Mouse (Mus musculus) myocyte (in vitro differentiated cells): Measurements from ENCODE around the gene Zfp740. TPM values are rescaled to one million over a fixed set of nuclear protein-coding genes. Genes with fewer than 3 reads are reported as not detected.
A peak's percentile ranks its signal among the peaks of the same experiment; 100 is the strongest.

Experiments used
- H3K27me3 ChIP-seq: one replicate; pipeline ENCODE4 v1.6.1; 2011; ENCODE audit not compliant: control insufficient read depth, insufficient read depth, insufficient read length
- H3K36me3 ChIP-seq: one replicate; pipeline ENCODE4 v1.6.1; 2011; ENCODE audit not compliant: control insufficient read depth, insufficient read depth
- H3K4me2 ChIP-seq: one replicate; pipeline ENCODE4 v1.6.1; 2011; ENCODE audit warnings: low read depth, control low read depth
- H3K4me3 ChIP-seq: one replicate; pipeline ENCODE4 v1.5.1; 2011; ENCODE audit warnings: mild to moderate bottlenecking, control low read depth, moderate library complexity
- H3K79me2 ChIP-seq: one replicate; pipeline ENCODE4 v1.6.1; 2011; ENCODE audit not compliant: control insufficient read depth, insufficient read depth
- H3ac ChIP-seq: one replicate; pipeline ENCODE4 v1.6.1; 2011; ENCODE audit not compliant: control insufficient read depth, insufficient read length
- CEBPB ChIP-seq: IDR thresholded peaks from 2 replicates; pipeline ENCODE4 v1.6.1; 2011; ENCODE audit warnings: mild to moderate bottlenecking, moderate library complexity; ENCODE audit not compliant: poor library complexity, insufficient read depth, severe bottlenecking
- E2F4 ChIP-seq: IDR thresholded peaks from one replicate; pipeline ENCODE4 v1.6.1; 2011; ENCODE audit warnings: mild to moderate bottlenecking, control low read depth, moderate library complexity; ENCODE audit not compliant: insufficient read depth
- MAX ChIP-seq: IDR thresholded peaks from one replicate; pipeline ENCODE4 v1.6.1; 2011; ENCODE audit warnings: low read depth, mild to moderate bottlenecking, control low read depth
- MYOD1 ChIP-seq, 3 experiments: IDR thresholded peaks; one replicate each; pipeline ENCODE4 v1.6.1; 2011; ENCODE audit warnings: control low read depth in 2 of 3, low read depth in 2 of 3, mild to moderate bottlenecking in 2 of 3, moderate library complexity in 1 of 3; ENCODE audit not compliant: insufficient read length in 2 of 3, control insufficient read depth in 1 of 3
- MYOG ChIP-seq, 3 experiments: IDR thresholded peaks; one replicate each; pipeline ENCODE4 v1.6.1; 2011; ENCODE audit warnings: control low read depth in 2 of 3, low read depth in 2 of 3, mild to moderate bottlenecking in 2 of 3; ENCODE audit not compliant: insufficient read length in 2 of 3, control insufficient read depth in 1 of 3, insufficient read depth in 1 of 3
- POLR2A ChIP-seq: IDR thresholded peaks from one replicate; pipeline ENCODE4 v1.6.1; 2011; ENCODE audit warnings: low read depth, mild to moderate bottlenecking, control low read depth, moderate library complexity; ENCODE audit not compliant: insufficient read length
- POLR2AphosphoS2 ChIP-seq: IDR thresholded peaks from one replicate; pipeline ENCODE4 v1.6.1; 2011; ENCODE audit warnings: low read depth, control low read depth; ENCODE audit not compliant: insufficient read length
- REST ChIP-seq: IDR thresholded peaks from one replicate; pipeline ENCODE4 v1.6.1; 2011; ENCODE audit warnings: mild to moderate bottlenecking, control low read depth, moderate library complexity; ENCODE audit not compliant: insufficient read depth, insufficient read length
- SRF ChIP-seq: IDR thresholded peaks from one replicate; pipeline ENCODE4 v1.6.1; 2011; ENCODE audit warnings: low read depth; ENCODE audit not compliant: control insufficient read depth, insufficient read length
- TCF12 ChIP-seq: IDR thresholded peaks from one replicate; pipeline ENCODE4 v1.6.1; 2011; ENCODE audit warnings: mild to moderate bottlenecking, control low read depth; ENCODE audit not compliant: poor library complexity, insufficient read depth, severe bottlenecking
- TCF3 ChIP-seq: IDR thresholded peaks from one replicate; pipeline ENCODE4 v1.6.1; 2011; ENCODE audit warnings: low read depth, control low read depth; ENCODE audit not compliant: insufficient read length
- USF1 ChIP-seq: IDR thresholded peaks from one replicate; pipeline ENCODE4 v1.6.1; 2011; ENCODE audit warnings: low read depth, mild to moderate bottlenecking, control low read depth, moderate library complexity
- polyA plus RNA-seq: library from polyadenylated mRNA; unstranded; fragments of >200 nt; fragmentation: generic; extraction: Trizol; gene quantifications from one replicate; pipeline ENCODE4 v1.2.1, GENCODE M21; 2012; ENCODE audit warnings: missing spikeins

The Zfp740 gene
- polyA plus RNA-seq, 1 experiment: 42.3 TPM

DNA sequence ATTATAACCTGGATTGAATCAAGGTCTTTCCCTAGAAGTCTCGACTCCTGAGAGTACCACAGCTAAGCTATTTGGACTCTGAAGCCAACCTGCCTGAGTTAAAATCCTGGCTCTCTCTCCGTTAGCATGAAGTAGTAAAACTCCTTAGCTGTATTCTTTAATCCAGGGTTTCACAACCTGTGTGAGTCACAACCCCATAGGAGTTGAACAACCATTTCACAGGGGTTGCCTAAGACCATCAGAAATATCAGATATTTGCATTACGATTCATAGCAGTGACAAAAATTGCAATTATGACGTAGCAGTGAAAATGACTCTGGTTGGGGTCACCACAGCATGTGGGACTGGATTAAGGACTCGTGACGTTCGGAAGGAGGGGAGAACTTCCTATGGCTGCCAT is 29.7 kb downstream of the Zfp740 start:
- Histone ChIP-seq H3K27me3 (no peaks in the 10 kb centered on the region), H3K36me3 (peaks cover 18% of the 10 kb centered on the region), H3K79me2 (no peaks in the 10 kb centered on the region), H3K4me3 (no peak overlapping the region), H3K4me2 (no peak overlapping the region), H3ac (no peak overlapping the region)
- TF ChIP-seq TCF3: no peak
- no peak for TF ChIP-seq POLR2AphosphoS2
- no peak for TF ChIP-seq E2F4
- TF ChIP-seq MYOD1 (IDR thresholded peaks at IDR 0.05; ENCODE audit: control insufficient read depth in 1 of 3, insufficient read length in 2 of 3, low read depth in 2 of 3): no peak
- TF ChIP-seq MAX: no peak
- peak; percentile 94 for TF ChIP-seq CEBPB
- TF ChIP-seq MYOG (IDR thresholded peaks at IDR 0.05; ENCODE audit: control insufficient read depth in 1 of 3, insufficient read depth in 1 of 3, insufficient read length in 2 of 3, low read depth in 2 of 3): no peak

DNA sequence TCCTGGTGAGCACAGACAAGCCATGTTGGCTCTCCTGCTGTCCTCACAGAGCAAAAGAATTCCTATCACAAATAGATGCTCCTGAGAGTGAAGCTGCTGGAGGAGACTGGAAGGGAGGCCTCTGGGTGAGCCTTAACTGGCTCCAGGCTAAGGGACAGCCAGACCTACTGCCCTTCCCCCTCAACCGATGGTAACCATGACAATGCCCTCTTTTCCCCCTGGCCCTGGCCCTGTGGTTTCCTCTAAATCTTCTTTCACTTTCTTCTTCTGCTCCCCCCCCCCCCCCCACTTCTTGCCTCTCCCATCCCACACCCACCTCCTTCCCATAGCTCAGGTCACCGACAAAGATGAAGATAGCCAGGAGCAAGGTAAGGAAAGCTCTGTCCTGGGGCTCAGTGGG is 30.8 kb downstream of the Zfp740 start:
- Histone ChIP-seq H3ac (no peak overlapping the region), H3K27me3 (no peaks in the 10 kb centered on the region), H3K79me2 (no peaks in the 10 kb centered on the region), H3K36me3 (peaks cover 29% of the 10 kb centered on the region), H3K4me2 (no peak overlapping the region), H3K4me3 (no peak overlapping the region)
- TF ChIP-seq POLR2AphosphoS2 (peak; percentile 60), REST (no peak)

DNA sequence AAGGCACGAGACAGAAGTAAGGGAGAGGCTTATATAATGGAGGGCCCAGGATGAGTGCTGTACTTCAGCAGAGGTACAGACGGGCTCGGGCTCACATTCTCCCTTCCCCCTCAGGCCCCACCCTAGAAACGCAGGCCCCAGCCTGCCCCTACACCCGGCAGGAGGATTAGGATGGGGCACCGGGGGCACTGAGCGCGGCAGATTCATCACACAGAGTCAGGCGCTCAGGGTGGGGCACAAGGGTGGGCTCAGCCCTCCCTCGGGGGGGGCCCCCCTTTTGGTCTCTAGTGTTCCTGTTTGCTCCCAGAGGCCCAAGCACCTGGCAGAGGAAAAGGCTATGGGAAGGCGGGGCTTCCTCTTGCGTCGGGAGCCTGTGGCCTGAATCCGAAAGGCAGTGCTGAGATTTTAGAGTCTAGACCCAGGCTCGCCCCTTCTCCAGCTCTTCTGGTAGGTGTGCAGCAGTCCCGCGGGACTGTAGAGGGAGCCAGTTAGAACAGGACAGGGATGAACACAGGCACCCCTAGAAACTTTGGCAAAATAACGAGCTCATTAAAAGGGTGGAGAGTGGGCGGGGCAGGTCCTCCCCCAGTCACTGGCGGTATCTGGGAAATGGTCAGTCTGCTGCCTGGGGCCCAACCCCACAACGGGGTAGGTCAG is 32.5 kb downstream of the Zfp740 start:
- Histone ChIP-seq H3K36me3 (peaks cover 34% of the 10 kb centered on the region), H3ac (no peak overlapping the region), H3K79me2 (no peaks in the 10 kb centered on the region), H3K27me3 (no peaks in the 10 kb centered on the region), H3K4me3 (no peak overlapping the region), H3K4me2 (no peak overlapping the region)
- TF ChIP-seq TCF12 (no peak), POLR2A (no peak)

DNA sequence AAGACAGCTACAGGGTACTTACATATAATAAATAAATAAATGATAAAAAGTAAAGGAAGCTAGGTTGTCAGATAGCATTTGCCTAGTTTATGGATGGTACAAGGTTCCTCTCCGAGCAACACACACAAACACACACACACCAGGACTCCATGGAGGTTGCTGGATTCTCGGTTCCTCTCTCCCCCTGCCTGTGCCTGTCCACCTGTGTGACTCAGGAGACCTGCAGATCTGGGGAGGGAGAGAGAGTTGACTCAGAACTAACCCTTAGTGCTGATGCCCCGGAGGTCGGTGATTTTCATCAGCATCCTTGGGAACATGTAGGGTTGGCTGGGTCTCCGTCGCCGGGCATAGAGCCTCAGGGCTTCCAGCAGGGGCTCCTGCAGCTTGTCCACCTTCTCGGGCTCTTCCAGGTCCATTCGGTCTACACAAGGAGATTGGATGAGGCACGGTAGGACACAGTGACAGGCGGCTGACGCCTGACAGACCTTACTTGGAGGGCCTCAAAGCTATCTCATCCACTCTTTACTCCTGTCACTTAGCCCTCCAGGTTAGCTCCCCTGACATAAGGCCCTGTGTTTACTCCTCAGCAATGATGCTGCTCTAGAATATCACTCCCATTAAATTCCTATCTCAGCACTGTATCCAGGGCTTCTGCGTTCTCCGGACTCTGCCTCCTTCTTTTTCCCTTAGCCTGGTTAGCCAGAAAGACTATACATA is 35.7 kb downstream of the Zfp740 start:
- Histone ChIP-seq H3K36me3 (peaks cover 43% of the 10 kb centered on the region), H3K4me2 (no peak overlapping the region), H3K79me2 (peaks cover 26% of the 10 kb centered on the region), H3K4me3 (no peak overlapping the region), H3ac (no peak overlapping the region), H3K27me3 (no peaks in the 10 kb centered on the region)
- TF ChIP-seq E2F4 (no peak), POLR2AphosphoS2 (no peak), MYOD1 (IDR thresholded peaks at IDR 0.05; ENCODE audit: control insufficient read depth in 1 of 3, insufficient read length in 2 of 3, low read depth in 2 of 3) (no peak), REST (no peak)

- Histone ChIP-seq H3K79me2 (peaks cover 31% of the 10 kb centered on the region), H3ac (no peak overlapping the region), H3K4me2 (no peak overlapping the region), H3K27me3 (no peaks in the 10 kb centered on the region), H3K4me3 (no peak overlapping the region), H3K36me3 (peaks cover 43% of the 10 kb centered on the region)
- TF ChIP-seq REST (no peak), TCF3 (no peak), MYOD1 (IDR thresholded peaks at IDR 0.05; ENCODE audit: control insufficient read depth in 1 of 3, insufficient read length in 2 of 3, low read depth in 2 of 3) (peak in 2 of 3 experiments; percentile 31 to 47), MYOG (IDR thresholded peaks at IDR 0.05; ENCODE audit: control insufficient read depth in 1 of 3, insufficient read depth in 1 of 3, insufficient read length in 2 of 3, low read depth in 2 of 3) (peak in 2 of 3 experiments; percentile 10 to 47), MAX (no peak), POLR2AphosphoS2 (no peak), POLR2A (no peak), TCF12 (no peak), E2F4 (no peak)
These were observed 36.2 kb downstream of the Zfp740 start for GRCm38 (mm10) chr15:102239260-102239590.

GRCm38 (mm10) chr15:102239851-102240250 is 36.8 kb downstream of the Zfp740 start:
- Histone ChIP-seq H3K27me3 (no peaks in the 10 kb centered on the region), H3K4me3 (no peak overlapping the region), H3ac (no peak overlapping the region), H3K79me2 (peaks cover 37% of the 10 kb centered on the region), H3K4me2 (no peak overlapping the region), H3K36me3 (peaks cover 43% of the 10 kb centered on the region)
- no peak for TF ChIP-seq TCF12
- TF ChIP-seq E2F4: no peak
- no peak for TF ChIP-seq POLR2A
- TF ChIP-seq MAX: no peak
- TF ChIP-seq MYOD1 (IDR thresholded peaks at IDR 0.05; ENCODE audit: control insufficient read depth in 1 of 3, insufficient read length in 2 of 3, low read depth in 2 of 3): no peak
- no peak for TF ChIP-seq SRF
- no peak for TF ChIP-seq USF1
- no peak for TF ChIP-seq CEBPB
- no peak for TF ChIP-seq MYOG (IDR thresholded peaks at IDR 0.05; ENCODE audit: control insufficient read depth in 1 of 3, insufficient read depth in 1 of 3, insufficient read length in 2 of 3, low read depth in 2 of 3)
- TF ChIP-seq REST: no peak
- no peak for TF ChIP-seq POLR2AphosphoS2
